Mouse (Mus musculus) induced T-regulatory cell, adult 2 months (primary cell): Measurements from ENCODE around the gene Pcsk7.
A peak's percentile ranks its signal among the peaks of the same experiment; 100 is the strongest.

Experiments
- DNase-seq: peaks from one replicate; pipeline ENCODE4 v3.0.0-alpha.2; 2012; ENCODE audit warnings: low read depth

The Pcsk7 gene

DNA sequence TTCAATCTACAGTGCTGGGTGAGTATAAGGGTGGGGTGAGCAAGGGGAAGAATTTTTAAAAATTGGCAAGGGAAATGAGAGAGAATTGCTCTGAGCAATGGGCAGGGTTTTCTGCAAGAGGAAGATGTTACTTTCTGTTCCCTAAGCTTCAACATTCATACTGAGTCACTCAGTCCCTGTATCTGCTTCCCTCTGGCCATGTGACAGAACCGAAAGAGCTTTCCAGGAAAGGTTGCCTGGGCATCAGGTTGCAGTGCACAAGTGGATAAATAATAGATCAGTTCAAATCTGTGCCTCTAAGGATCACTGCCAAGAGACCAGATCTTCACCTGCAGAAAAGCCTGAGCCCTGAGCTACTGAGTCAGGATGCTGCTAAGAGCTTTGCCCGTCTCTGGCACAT is 55.6 kb downstream of the Pcsk7 start:
- DNase-seq: no peak

DNA sequence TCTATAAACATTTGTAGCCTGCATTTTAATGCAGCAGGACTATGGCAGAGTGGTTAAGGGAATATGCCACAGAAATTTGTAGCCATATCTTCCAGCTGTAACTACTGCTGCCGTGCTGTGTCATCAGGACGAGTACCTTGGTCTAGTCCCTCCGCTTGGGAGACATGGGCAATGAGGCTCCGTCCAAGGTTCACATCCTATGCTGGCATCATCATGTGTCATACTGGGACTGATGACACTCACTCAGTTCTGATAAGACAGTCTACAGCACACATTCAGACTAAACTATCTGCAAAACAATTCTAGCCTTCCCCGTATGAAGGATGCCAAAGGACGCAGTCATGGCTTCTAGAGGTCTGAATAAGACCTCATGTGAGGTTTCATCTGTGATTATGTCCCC is 57.3 kb downstream of the Pcsk7 start:
- no peak for DNase-seq

DNA sequence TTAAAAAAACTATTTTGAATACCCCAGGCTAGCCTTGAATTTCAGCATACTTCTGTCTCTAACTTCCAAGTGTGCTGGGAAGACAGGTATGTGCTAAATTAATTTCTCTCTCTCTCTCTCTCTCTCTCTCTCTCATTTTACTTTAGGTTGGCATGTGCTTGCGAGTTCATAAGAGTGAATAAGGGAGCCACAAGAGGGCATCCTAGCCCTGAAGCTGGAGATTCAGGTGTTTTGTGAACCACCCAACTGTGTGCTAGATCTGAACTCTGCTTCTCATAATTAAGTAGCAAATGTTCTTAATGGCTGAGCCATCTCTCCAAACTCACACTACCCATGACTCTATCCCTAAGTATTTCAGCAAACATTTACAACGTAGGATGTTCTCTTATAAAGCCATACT is 70.6 kb downstream of the Pcsk7 start:
- DNase-seq: peak; percentile 39
